Mouse (Mus musculus) stomach, postnatal 0 days (tissue): ENCODE results near the gene Dapl1. TPM values are rescaled to one million over a fixed set of nuclear protein-coding genes. Genes with fewer than 3 reads are reported as not detected.
A peak's percentile ranks its signal among the peaks of the same experiment; 100 is the strongest.

Experiments
- ATAC-seq: fragments of 200-750 bp; cut with Nextera tagmentation; 2 replicates; pipeline ENCODE4 v1.8.0; 2017; ENCODE audit not compliant: low FRiP score, low TSS enrichment
- DNase-seq: peaks from one replicate; pipeline ENCODE4 v3.0.0-alpha.2; 2016; ENCODE audit warnings: low spot score
- H3K27ac ChIP-seq: fragments of 300-500 bp; sonication (generic); replicated peaks from 2 replicates; pipeline ENCODE4 v1.5.1; 2014; ENCODE audit warnings: mild to moderate bottlenecking, control low read depth
- H3K27me3 ChIP-seq: fragments of 300-500 bp; sonication (generic); 2 replicates; pipeline ENCODE4 v1.6.1; 2014; ENCODE audit warnings: low read length; ENCODE audit not compliant: control insufficient read depth, insufficient read depth
- H3K36me3 ChIP-seq: fragments of 300-500 bp; sonication (generic); 2 replicates; pipeline ENCODE4 v1.6.1; 2014; ENCODE audit warnings: low read length, mixed read lengths; ENCODE audit not compliant: control insufficient read depth, insufficient read depth
- H3K4me1 ChIP-seq: fragments of 300-500 bp; sonication (generic); replicated peaks from 2 replicates; pipeline ENCODE4 v1.6.1; 2014; ENCODE audit warnings: antibody characterized with exemption; ENCODE audit not compliant: control insufficient read depth, insufficient read depth
- H3K4me2 ChIP-seq: fragments of 300-500 bp; sonication (generic); replicated peaks from 2 replicates; pipeline ENCODE4 v1.6.1; 2014; ENCODE audit warnings: low read depth, mild to moderate bottlenecking, control low read depth, moderate library complexity
- H3K4me3 ChIP-seq: fragments of 300-500 bp; sonication (generic); 2 replicates; pipeline ENCODE4 v1.5.1; 2014; ENCODE audit warnings: low read depth, low read length, control low read depth
- H3K9ac ChIP-seq: fragments of 300-500 bp; sonication (generic); 2 replicates; pipeline ENCODE4 v1.6.1; 2014; ENCODE audit warnings: mild to moderate bottlenecking, low read length, control low read depth, mixed read lengths
- H3K9me3 ChIP-seq: fragments of 300-500 bp; sonication (generic); 2 replicates; pipeline ENCODE4 v1.6.1; 2016; ENCODE audit warnings: low read length; ENCODE audit not compliant: control insufficient read depth
- CTCF ChIP-seq: IDR thresholded peaks from 2 replicates; pipeline ENCODE4 v1.5.1; 2016; ENCODE audit warnings: antibody characterized with exemption, low read depth, mild to moderate bottlenecking, moderate library complexity
- EP300 ChIP-seq: optimal IDR thresholded peaks from 2 replicates; pipeline ENCODE3; 2016; ENCODE audit warnings: antibody characterized with exemption
- WGBS: fragments of 180-500 bp; shearing (Covaris S2); extraction: QIAGEN DNeasy Blood & Tissue Kit; methylation state at CpG from one replicate; pipeline ENCODE4 v1.1.7; 2014; 5-methylcytosine and 5-hydroxymethylcytosine counted together
- polyA plus RNA-seq: library from polyadenylated mRNA; unstranded; fragments of >200 nt; fragmentation: Nextera tagmentation; extraction: Ambion mirVana; gene quantifications from 2 replicates; pipeline ENCODE4 v1.2.1, GENCODE M21; 2015

Gene Dapl1
- polyA plus RNA-seq, 1 experiment from 2014 or later = 472 TPM

DNA sequence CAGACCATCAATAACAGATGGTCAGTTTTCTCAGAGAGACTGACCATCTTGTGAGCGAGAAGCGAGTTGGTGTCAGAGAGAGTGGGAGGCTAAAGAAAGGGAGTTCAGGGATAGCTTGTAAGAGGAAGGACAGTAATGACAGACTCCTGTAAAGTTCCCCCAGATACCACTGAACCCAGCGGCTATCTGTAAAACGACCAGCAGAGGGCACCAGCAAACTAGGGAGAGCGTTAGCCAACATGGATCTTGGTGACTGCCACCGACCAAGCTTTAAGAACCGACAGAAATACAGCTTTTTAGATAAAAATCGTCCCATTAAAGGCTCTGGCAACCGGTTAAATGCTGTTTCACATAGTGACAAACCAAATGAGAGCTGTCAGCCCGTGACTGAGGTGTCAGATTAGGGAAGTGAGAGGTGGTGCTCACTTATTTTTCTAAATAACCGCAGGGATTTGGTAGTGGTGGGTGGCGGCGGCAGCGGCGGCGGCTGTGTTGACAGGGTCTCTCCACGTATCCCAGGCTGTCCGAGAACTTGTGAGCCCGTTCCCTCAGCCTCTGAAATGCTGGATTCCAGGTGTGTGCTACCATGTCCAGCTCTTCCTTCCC is 37.7 kb downstream of the Dapl1 start:
- peak; percentile 79; the same call in 1 of the 2 replicates for ATAC-seq
- Histone ChIP-seq H3K27ac (no peak overlapping the region), H3K4me1 (no peaks in the 10 kb centered on the region), H3K4me3 (peak overlapping the region; percentile 18; the same call in 1 of the 2 replicates), H3K36me3 (no peaks in the 10 kb centered on the region), H3K9me3 (no peaks in the 10 kb centered on the region), H3K9ac (peak overlapping the region; percentile 51), H3K27me3 (no peaks in the 10 kb centered on the region), H3K4me2 (peak overlapping the region; percentile 52)
- TF ChIP-seq EP300 (no peak), CTCF (peak; percentile 96)
- DNase-seq = peak; percentile 83
- WGBS = 18% methylated on average over 19 of the region's 19 CpGs

DNA sequence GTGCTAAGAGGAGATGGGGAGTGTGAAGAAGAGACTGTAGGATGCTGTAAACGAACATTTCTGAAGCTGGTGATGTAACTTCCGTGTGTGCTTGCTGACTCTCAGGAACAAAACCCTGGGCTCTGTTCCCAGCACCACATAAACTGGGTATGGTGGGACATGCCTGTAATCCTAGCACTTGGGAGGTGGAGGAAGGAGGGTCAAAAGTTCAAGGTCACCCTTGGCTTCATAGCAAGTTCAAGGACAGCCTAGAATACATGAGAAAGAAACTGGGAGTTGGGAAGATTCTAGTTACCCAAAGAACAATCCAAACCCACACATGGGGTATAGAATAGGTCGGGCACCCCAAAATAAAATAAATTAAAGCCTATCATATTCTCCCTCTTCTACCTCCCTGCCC is 39.1 kb downstream of the Dapl1 start:
- Histone ChIP-seq H3K36me3 (no peaks in the 10 kb centered on the region), H3K27me3 (no peaks in the 10 kb centered on the region), H3K4me3 (no peak overlapping the region), H3K4me1 (no peaks in the 10 kb centered on the region), H3K4me2 (no peak overlapping the region), H3K27ac (no peak overlapping the region), H3K9me3 (no peaks in the 10 kb centered on the region), H3K9ac (no peak overlapping the region)
- WGBS = 79% methylated on average over 3 of the region's 3 CpGs
- ATAC-seq (no peak), DNase-seq (no peak)
- TF ChIP-seq CTCF (no peak), EP300 (no peak)

DNA sequence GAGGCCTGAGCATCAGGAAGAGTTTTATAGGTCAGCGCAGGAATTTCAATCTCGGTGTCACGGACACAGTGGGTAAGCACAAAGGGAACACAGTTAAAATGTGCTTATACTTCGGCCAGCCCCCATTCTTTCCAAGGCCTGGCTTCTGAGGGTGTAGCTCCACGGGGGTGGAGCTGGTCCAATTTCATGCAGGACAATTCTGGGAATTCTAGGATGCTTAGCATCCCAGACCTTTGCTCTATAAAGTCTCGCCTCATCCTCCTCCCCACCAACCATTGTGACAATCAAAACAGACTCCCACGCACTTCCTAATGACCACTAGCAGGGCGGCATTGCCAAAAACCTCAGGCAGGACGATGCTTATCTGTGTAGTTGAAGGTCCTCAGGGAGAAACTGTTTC is 42.4 kb downstream of the Dapl1 start:
- 73% methylated on average over 9 of the region's 9 CpGs for WGBS
- no peak overlapping the region for H3K4me3 ChIP-seq
- H3K4me1 ChIP-seq = 0 out of 2 replicates have a peak, but pooled peaks cover 3% of the 10 kb centered on the region
- no peaks in the 10 kb centered on the region for H3K27me3 ChIP-seq
- H3K27ac ChIP-seq = no peak overlapping the region
- ATAC-seq (no peak), DNase-seq (no peak)
- no peaks in the 10 kb centered on the region for H3K36me3 ChIP-seq
- no peak overlapping the region for H3K4me2 ChIP-seq
- no peak for TF ChIP-seq CTCF
- no peak for TF ChIP-seq EP300
- no peak overlapping the region for H3K9ac ChIP-seq
- no peaks in the 10 kb centered on the region for H3K9me3 ChIP-seq

DNA sequence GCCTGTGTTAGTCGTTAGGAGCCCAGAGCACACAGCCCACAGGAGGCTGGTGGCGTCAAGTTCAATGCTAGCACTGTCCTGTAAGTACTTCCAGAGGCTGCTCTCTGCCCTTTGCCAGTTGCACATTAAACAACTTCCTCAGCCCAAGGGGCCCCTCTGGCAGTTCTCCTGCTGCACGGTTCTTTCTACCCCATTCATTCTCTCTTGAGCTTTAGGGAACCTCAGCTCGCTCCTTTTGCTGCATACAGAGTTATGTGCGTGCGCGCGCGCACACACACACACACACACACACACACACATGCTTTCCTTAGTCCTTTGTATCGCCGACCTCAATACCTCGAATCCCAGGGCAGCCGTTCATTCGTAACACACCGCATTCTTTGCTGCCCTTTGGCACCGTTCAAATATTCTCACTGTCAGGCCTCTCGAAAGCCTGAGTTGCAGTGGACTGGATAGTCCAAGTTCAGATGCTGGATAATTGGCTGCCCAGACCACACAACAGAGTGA is 45.2 kb downstream of the Dapl1 start:
- H3K9ac ChIP-seq = no peak overlapping the region
- no peak overlapping the region for H3K4me3 ChIP-seq
- ATAC-seq = no peak
- DNase-seq = peak; percentile 22
- no peak overlapping the region for H3K4me2 ChIP-seq
- H3K27me3 ChIP-seq = no peaks in the 10 kb centered on the region
- no peaks in the 10 kb centered on the region for H3K36me3 ChIP-seq
- H3K4me1 ChIP-seq = 0 out of 2 replicates have a peak, but pooled peaks cover 3% of the 10 kb centered on the region
- TF ChIP-seq CTCF (no peak), EP300 (no peak)
- no peaks in the 10 kb centered on the region for H3K9me3 ChIP-seq
- H3K27ac ChIP-seq = no peak overlapping the region
- 35% methylated on average over 17 of the region's 17 CpGs for WGBS

DNA sequence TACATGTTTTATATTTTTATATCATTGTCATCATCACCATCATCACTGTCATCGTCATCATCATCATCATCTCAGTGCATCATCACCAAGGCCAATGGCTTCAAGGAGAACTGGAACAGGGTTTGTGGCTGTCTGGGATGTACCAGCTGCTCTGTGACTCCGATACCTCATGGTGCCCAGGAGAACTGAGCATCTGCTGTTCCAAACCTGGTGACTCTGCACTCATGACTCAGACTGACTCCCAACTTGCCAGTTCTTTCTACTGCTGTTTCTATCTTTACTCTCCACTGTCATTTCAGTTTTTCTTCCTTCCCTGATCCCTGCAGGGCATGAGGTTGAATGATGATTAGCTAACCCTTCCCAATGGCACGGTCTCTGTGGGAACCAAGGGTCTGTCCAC is 46.4 kb downstream of the Dapl1 start:
- 93% methylated on average over 3 of the region's 3 CpGs for WGBS
- no peak overlapping the region for H3K27ac ChIP-seq

DNA sequence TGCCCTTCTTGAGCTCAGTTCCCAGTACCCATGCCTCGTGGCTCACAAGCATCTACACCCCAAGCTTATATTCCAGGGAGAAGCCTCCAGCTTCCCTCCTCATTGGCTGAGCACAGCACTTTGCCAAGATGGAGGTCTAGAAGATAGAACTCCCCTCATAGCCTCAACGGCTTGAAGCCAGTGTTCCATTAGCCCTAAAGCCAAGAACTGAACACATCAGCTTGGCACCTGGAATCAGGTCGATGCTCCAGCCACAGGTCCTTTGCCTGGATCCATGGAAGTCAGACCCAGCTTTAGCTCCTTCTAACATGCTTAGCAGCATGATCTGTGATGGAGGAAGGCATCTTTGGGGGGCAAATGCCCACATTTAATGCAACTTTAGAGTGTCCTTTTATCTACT is 48.5 kb downstream of the Dapl1 start:
- WGBS = 83% methylated on average over 3 of the region's 3 CpGs
- Histone ChIP-seq H3K4me3 (no peak overlapping the region), H3K9me3 (no peaks in the 10 kb centered on the region), H3K36me3 (no peaks in the 10 kb centered on the region), H3K27ac (no peak overlapping the region), H3K9ac (no peak overlapping the region), H3K4me1 (0 out of 2 replicates have a peak, but pooled peaks cover 3% of the 10 kb centered on the region), H3K27me3 (no peaks in the 10 kb centered on the region), H3K4me2 (no peak overlapping the region)
- ATAC-seq (no peak), DNase-seq (no peak)
- TF ChIP-seq EP300 (no peak), CTCF (no peak)

More for the DNA sequence above, 46.4 kb downstream of the Dapl1 start:
- Histone ChIP-seq H3K4me1 (0 out of 2 replicates have a peak, but pooled peaks cover 3% of the 10 kb centered on the region), H3K27me3 (no peaks in the 10 kb centered on the region), H3K36me3 (no peaks in the 10 kb centered on the region), H3K4me3 (no peak overlapping the region), H3K4me2 (no peak overlapping the region), H3K9ac (no peak overlapping the region), H3K9me3 (no peaks in the 10 kb centered on the region)
- no peak for TF ChIP-seq CTCF
- DNase-seq = no peak
- ATAC-seq = no peak
